Mouse (Mus musculus) heart, embryonic 16.5 days (tissue): ENCODE measurements around the gene Casz1. TPM values are rescaled to one million over a fixed set of nuclear protein-coding genes. Genes with fewer than 3 reads are reported as not detected.

Experiments
- ATAC-seq: fragments of 200-750 bp; cut with Nextera tagmentation; replicated peaks from 2 replicates; pipeline ENCODE4 v1.8.0; 2017; ENCODE audit warnings: moderate number of reproducible peaks; ENCODE audit not compliant: insufficient read depth, low FRiP score; ENCODE audit errors: extremely low read depth
- H3K27ac ChIP-seq: fragments of 300-500 bp; sonication (generic); 2 replicates; pipeline ENCODE4 v1.5.1; 2014; ENCODE audit warnings: mild to moderate bottlenecking, low read length, control low read depth, moderate library complexity
- H3K27me3 ChIP-seq: fragments of 300-500 bp; sonication (generic); 2 replicates; pipeline ENCODE4 v1.6.1; 2014; ENCODE audit warnings: low read length, mixed read lengths; ENCODE audit not compliant: control insufficient read depth, insufficient read depth
- H3K36me3 ChIP-seq: fragments of 300-500 bp; sonication (generic); 2 replicates; pipeline ENCODE4 v1.6.1; 2014; ENCODE audit not compliant: control insufficient read depth, insufficient read depth
- H3K4me1 ChIP-seq: fragments of 300-500 bp; sonication (generic); 2 replicates; pipeline ENCODE4 v1.6.1; 2014; ENCODE audit warnings: low read length, mixed read lengths; ENCODE audit not compliant: control insufficient read depth, insufficient read depth
- H3K4me2 ChIP-seq: fragments of 300-500 bp; sonication (generic); 2 replicates; pipeline ENCODE4 v1.6.1; 2014; ENCODE audit warnings: low read depth, mild to moderate bottlenecking, control low read depth, low read length
- H3K4me3 ChIP-seq: fragments of 300-500 bp; sonication (generic); 2 replicates; pipeline ENCODE4 v1.5.1; 2014; ENCODE audit warnings: mild to moderate bottlenecking, control low read depth, low read length
- H3K9ac ChIP-seq: fragments of 300-500 bp; sonication (generic); 2 replicates; pipeline ENCODE4 v1.6.1; 2014; ENCODE audit warnings: low read length, control low read depth
- H3K9me3 ChIP-seq: fragments of 300-500 bp; sonication (generic); replicated peaks from 2 replicates; pipeline ENCODE4 v1.6.1; 2016; ENCODE audit warnings: low read length; ENCODE audit not compliant: control insufficient read depth
- WGBS: fragments of 180-500 bp; shearing (Covaris S2); extraction: QIAGEN DNeasy Blood & Tissue Kit; methylation state at CpG from one replicate; pipeline ENCODE4 v1.1.7; 2014; 5-methylcytosine and 5-hydroxymethylcytosine counted together
- polyA plus RNA-seq: library from polyadenylated mRNA; unstranded; fragments of >200 nt; fragmentation: Nextera tagmentation; extraction: Ambion mirVana; gene quantifications from 2 replicates; pipeline ENCODE4 v1.2.1, GENCODE M21; 2015

Gene Casz1
- polyA plus RNA-seq, 1 experiment from 2014 or later, result 22.4 TPM

GRCm38 (mm10) chr4:148823281-148823680, 19.1 kb downstream of the Casz1 start:
- Histone ChIP-seq H3K4me1 (peaks cover 53% of the 10 kb centered on the region), H3K9ac (peak overlapping the region; percentile 30), H3K4me3 (no peak overlapping the region), H3K9me3 (no peaks in the 10 kb centered on the region), H3K4me2 (no peak overlapping the region), H3K36me3 (no peaks in the 10 kb centered on the region), H3K27ac (peak overlapping the region; percentile 55; the same call in 1 of the 2 replicates), H3K27me3 (no peaks in the 10 kb centered on the region)
- WGBS, result 56% methylated on average over 8 of the region's 8 CpGs
- no peak for ATAC-seq

- Histone ChIP-seq H3K36me3 (no peaks in the 10 kb centered on the region), H3K27me3 (no peaks in the 10 kb centered on the region), H3K4me3 (no peak overlapping the region), H3K27ac (no peak overlapping the region), H3K4me2 (no peak overlapping the region), H3K9me3 (no peaks in the 10 kb centered on the region), H3K9ac (no peak overlapping the region), H3K4me1 (peaks cover 39% of the 10 kb centered on the region)
- WGBS, result 61% methylated on average over 7 of the region's 7 CpGs
- 0 out of 2 replicates have a peak, but pooled peaks have one; percentile 20 for ATAC-seq
Measured at GRCm38 (mm10) chr4:148830350-148830749, 26.1 kb downstream of the Casz1 start.

GRCm38 (mm10) chr4:148833245-148833990, 29.2 kb downstream of the Casz1 start:
- no peak for ATAC-seq
- no peaks in the 10 kb centered on the region for H3K36me3 ChIP-seq
- H3K4me1 ChIP-seq, result peaks cover 54% of the 10 kb centered on the region
- H3K9me3 ChIP-seq, result no peaks in the 10 kb centered on the region
- 0 out of 2 replicates have a peak overlapping the region, but pooled peaks have one; percentile 17 for H3K4me2 ChIP-seq
- 0 out of 2 replicates have a peak overlapping the region, but pooled peaks have one; percentile 10 for H3K9ac ChIP-seq
- H3K27ac ChIP-seq, result peak overlapping the region; percentile 23; the same call in 1 of the 2 replicates
- H3K27me3 ChIP-seq, result no peaks in the 10 kb centered on the region
- H3K4me3 ChIP-seq, result no peak overlapping the region
- WGBS, result 58% methylated on average over 21 of the region's 21 CpGs

GRCm38 (mm10) chr4:148836391-148836790, 32.2 kb downstream of the Casz1 start:
- H3K4me2 ChIP-seq, result no peak overlapping the region
- H3K9me3 ChIP-seq, result no peaks in the 10 kb centered on the region
- ATAC-seq, result no peak; the same call in 1 of the 2 replicates
- H3K9ac ChIP-seq, result peak overlapping the region; percentile 35; the same call in 1 of the 2 replicates
- no peaks in the 10 kb centered on the region for H3K27me3 ChIP-seq
- WGBS, result 35% methylated on average over 6 of the region's 6 CpGs
- H3K4me3 ChIP-seq, result no peak overlapping the region
- H3K27ac ChIP-seq, result peak overlapping the region; percentile 84
- H3K36me3 ChIP-seq, result peaks cover 8% of the 10 kb centered on the region; the same call in 1 of the 2 replicates
- H3K4me1 ChIP-seq, result peaks cover 54% of the 10 kb centered on the region

GRCm38 (mm10) chr4:148837046-148837445, 32.8 kb downstream of the Casz1 start:
- peaks cover 54% of the 10 kb centered on the region for H3K4me1 ChIP-seq
- no peak overlapping the region for H3K4me2 ChIP-seq
- no peak overlapping the region for H3K4me3 ChIP-seq
- WGBS, result 51% methylated on average over 9 of the region's 9 CpGs
- no peaks in the 10 kb centered on the region for H3K27me3 ChIP-seq
- no peak for ATAC-seq
- H3K9ac ChIP-seq, result no peak overlapping the region
- H3K36me3 ChIP-seq, result peaks cover 8% of the 10 kb centered on the region; the same call in 1 of the 2 replicates
- H3K27ac ChIP-seq, result peak overlapping the region; percentile 63
- no peaks in the 10 kb centered on the region for H3K9me3 ChIP-seq

GRCm38 (mm10) chr4:148837644-148838043, 33.4 kb downstream of the Casz1 start:
- 64% methylated on average over 6 of the region's 6 CpGs for WGBS
- no peaks in the 10 kb centered on the region for H3K27me3 ChIP-seq
- peaks cover 8% of the 10 kb centered on the region; the same call in 1 of the 2 replicates for H3K36me3 ChIP-seq
- no peak overlapping the region for H3K9ac ChIP-seq
- no peak overlapping the region for H3K27ac ChIP-seq
- no peak for ATAC-seq
- H3K4me1 ChIP-seq, result peaks cover 51% of the 10 kb centered on the region
- H3K4me3 ChIP-seq, result no peak overlapping the region
- H3K9me3 ChIP-seq, result no peaks in the 10 kb centered on the region
- no peak overlapping the region for H3K4me2 ChIP-seq

- ATAC-seq, result no peak
- Histone ChIP-seq H3K27me3 (no peaks in the 10 kb centered on the region), H3K27ac (no peak overlapping the region), H3K36me3 (peaks cover 8% of the 10 kb centered on the region; the same call in 1 of the 2 replicates), H3K9ac (no peak overlapping the region), H3K4me1 (peaks cover 17% of the 10 kb centered on the region), H3K4me2 (no peak overlapping the region), H3K9me3 (no peaks in the 10 kb centered on the region), H3K4me3 (no peak overlapping the region)
- WGBS, result 57% methylated on average over 6 of the region's 6 CpGs
Measured at GRCm38 (mm10) chr4:148842302-148842701, 38.1 kb downstream of the Casz1 start.

GRCm38 (mm10) chr4:148844921-148845320, 40.7 kb downstream of the Casz1 start:
- ATAC-seq, result no peak
- Histone ChIP-seq H3K4me1 (peaks cover 17% of the 10 kb centered on the region), H3K9ac (no peak overlapping the region), H3K27me3 (no peaks in the 10 kb centered on the region), H3K36me3 (no peaks in the 10 kb centered on the region; the same call in 1 of the 2 replicates), H3K9me3 (no peaks in the 10 kb centered on the region), H3K4me2 (no peak overlapping the region), H3K4me3 (no peak overlapping the region), H3K27ac (no peak overlapping the region)
- 60% methylated on average over 7 of the region's 7 CpGs for WGBS

- H3K4me3 ChIP-seq, result no peak overlapping the region
- no peak overlapping the region for H3K9ac ChIP-seq
- H3K4me2 ChIP-seq, result peak overlapping the region; percentile 4; the same call in 1 of the 2 replicates
- WGBS, result 29% methylated on average over 9 of the region's 9 CpGs
- peak; percentile 57; the same call in 1 of the 2 replicates for ATAC-seq
- no peaks in the 10 kb centered on the region for H3K27me3 ChIP-seq
- peaks cover 21% of the 10 kb centered on the region for H3K4me1 ChIP-seq
- no peaks in the 10 kb centered on the region for H3K36me3 ChIP-seq
- peak overlapping the region; percentile 26; the same call in 1 of the 2 replicates for H3K27ac ChIP-seq
- H3K9me3 ChIP-seq, result no peaks in the 10 kb centered on the region
Measured at GRCm38 (mm10) chr4:148846203-148846602, 42.0 kb downstream of the Casz1 start.
